Mouse (Mus musculus) CH12.LX (cell line): Measurements from ENCODE around the gene Arhgef3. TPM values are rescaled to one million over a fixed set of nuclear protein-coding genes. Genes with fewer than 3 reads are reported as not detected.

Source experiments
- DNase-seq: peaks from one replicate; pipeline ENCODE4 v3.0.0-alpha.2; 2013; ENCODE audit errors: extremely low read depth
- H3K27ac ChIP-seq: 2 replicates; pipeline ENCODE4 v1.5.1; 2012; ENCODE audit warnings: low read depth, mild to moderate bottlenecking, control low read depth, moderate library complexity; ENCODE audit not compliant: insufficient read depth
- H3K27me3 ChIP-seq: replicated peaks from 2 replicates; pipeline ENCODE3; 2012; ENCODE audit warnings: inconsistent platforms
- H3K36me3 ChIP-seq, 2 experiments: replicated peaks in 1 of 2; 2 replicates each; pipeline versions ENCODE3 to v1.6.1; 2012; ENCODE audit warnings: inconsistent platforms in 1 of 2, low read length in 1 of 2, mild to moderate bottlenecking in 1 of 2, mixed read lengths in 1 of 2, moderate library complexity in 1 of 2; ENCODE audit not compliant: control insufficient read depth in 1 of 2, insufficient read depth in 1 of 2
- H3K4me1 ChIP-seq, 2 experiments: 2 replicates each; pipeline ENCODE4 v1.6.1; 2012; ENCODE audit warnings: inconsistent platforms in 1 of 2, moderate library complexity in 1 of 2; ENCODE audit not compliant: insufficient read depth in 2 of 2, control insufficient read depth in 1 of 2
- H3K4me2 ChIP-seq: 2 replicates; pipeline ENCODE4 v1.6.1; 2012; ENCODE audit warnings: low read depth, mild to moderate bottlenecking, control low read depth; ENCODE audit not compliant: poor library complexity, insufficient read depth, severe bottlenecking
- H3K4me3 ChIP-seq, 3 experiments: fragments of 150-350 bp in 1 of 3; sonication (generic) in 1 of 3; replicated peaks in 1 of 3; 2 replicates each; pipeline versions ENCODE3 to v1.5.1; 2011 to 2012; ENCODE audit warnings: low read depth in 2 of 3, low read length in 2 of 3, mild to moderate bottlenecking in 2 of 3, moderate library complexity in 2 of 3, control low read depth in 1 of 3, improper control_type of control experiment in 1 of 3, inconsistent platforms in 1 of 3, mixed read lengths in 1 of 3; ENCODE audit not compliant: poor library complexity in 1 of 3
- H3K79me2 ChIP-seq: replicated peaks from 2 replicates; pipeline ENCODE4 v1.6.1; 2012; ENCODE audit warnings: mild to moderate bottlenecking, moderate library complexity; ENCODE audit not compliant: control insufficient read depth, poor library complexity, insufficient read depth, severe bottlenecking; ENCODE audit errors: extremely low read depth
- H3K9ac ChIP-seq: 2 replicates; pipeline ENCODE4 v1.6.1; 2012; ENCODE audit warnings: low read depth, mild to moderate bottlenecking, control low read depth, moderate library complexity; ENCODE audit not compliant: insufficient read depth
- H3K9me3 ChIP-seq: replicated peaks from 2 replicates; pipeline ENCODE3; 2012; ENCODE audit warnings: low read length, inconsistent platforms, mixed read lengths
- CHD1 ChIP-seq: IDR thresholded peaks from 2 replicates; pipeline ENCODE4 v1.6.1; 2012; ENCODE audit warnings: low read depth, low read length, improper control_type of control experiment, inconsistent platforms
- CHD2 ChIP-seq: IDR thresholded peaks from 2 replicates; pipeline ENCODE4 v1.6.1; 2011; ENCODE audit warnings: low read length, improper control_type of control experiment
- E2F4 ChIP-seq: IDR thresholded peaks from 2 replicates; pipeline ENCODE4 v1.6.1; 2011; ENCODE audit warnings: low read depth, low read length, improper control_type of control experiment; ENCODE audit not compliant: insufficient replicate concordance
- ELF1 ChIP-seq: IDR thresholded peaks from 2 replicates; pipeline ENCODE4 v1.6.1; 2014; ENCODE audit warnings: low read depth, mild to moderate bottlenecking, inconsistent platforms, low read length, improper control_type of control experiment
- EP300 ChIP-seq: IDR thresholded peaks from 2 replicates; pipeline ENCODE4 v1.6.1; 2011; ENCODE audit warnings: low read length, improper control_type of control experiment
- HCFC1 ChIP-seq: IDR thresholded peaks from 2 replicates; pipeline ENCODE4 v1.6.1; 2012; ENCODE audit warnings: low read depth, mild to moderate bottlenecking, inconsistent platforms, low read length, improper control_type of control experiment
- IRF4 ChIP-seq: IDR thresholded peaks from 2 replicates; pipeline ENCODE4 v1.6.1; 2014; ENCODE audit warnings: low read depth, mild to moderate bottlenecking, inconsistent platforms, low read length, improper control_type of control experiment
- JUND ChIP-seq: conservative IDR thresholded peaks from 2 replicates; pipeline ENCODE4 v1.6.1; 2011; ENCODE audit warnings: low read depth, low read length, improper control_type of control experiment
- KAT2A ChIP-seq: IDR thresholded peaks from 2 replicates; pipeline ENCODE4 v1.6.1; 2012; ENCODE audit warnings: low read length, improper control_type of control experiment, inconsistent platforms; ENCODE audit not compliant: insufficient replicate concordance
- MAFK ChIP-seq: IDR thresholded peaks from 2 replicates; pipeline ENCODE4 v1.6.1; 2011; ENCODE audit warnings: low read length, improper control_type of control experiment; ENCODE audit not compliant: insufficient replicate concordance
- MAX ChIP-seq: IDR thresholded peaks from 2 replicates; pipeline ENCODE4 v1.6.1; 2011; ENCODE audit warnings: low read length, improper control_type of control experiment
- MAZ ChIP-seq: IDR thresholded peaks from 2 replicates; pipeline ENCODE4 v1.6.1; 2012; ENCODE audit warnings: low read depth, mild to moderate bottlenecking, inconsistent platforms, low read length, improper control_type of control experiment, moderate library complexity
- MXI1 ChIP-seq: IDR thresholded peaks from 2 replicates; pipeline ENCODE4 v1.6.1; 2011; ENCODE audit warnings: mild to moderate bottlenecking, low read depth, low read length, improper control_type of control experiment
- MYC ChIP-seq: IDR thresholded peaks from 2 replicates; pipeline ENCODE4 v1.6.1; 2011; ENCODE audit warnings: low read depth, mild to moderate bottlenecking, improper control_type of control experiment, low read length
- NELFE ChIP-seq: IDR thresholded peaks from 2 replicates; pipeline ENCODE4 v1.6.1; 2011; ENCODE audit warnings: low read depth, low read length, improper control_type of control experiment
- PAX5 ChIP-seq: IDR thresholded peaks from 2 replicates; pipeline ENCODE4 v1.6.1; 2012; ENCODE audit warnings: low read length, inconsistent platforms, mixed read lengths
- POLR2AphosphoS2 ChIP-seq: IDR thresholded peaks from 2 replicates; pipeline ENCODE4 v1.6.1; 2011; ENCODE audit warnings: low read depth, low read length, improper control_type of control experiment
- RAD21 ChIP-seq: IDR thresholded peaks from 2 replicates; pipeline ENCODE4 v1.6.1; 2011; ENCODE audit warnings: low read depth, mild to moderate bottlenecking, low read length, improper control_type of control experiment, moderate library complexity
- SIN3A ChIP-seq: IDR thresholded peaks from 2 replicates; pipeline ENCODE4 v1.6.1; 2012; ENCODE audit warnings: low read length, improper control_type of control experiment, inconsistent platforms
- TBP ChIP-seq: conservative IDR thresholded peaks from 2 replicates; pipeline ENCODE4 v1.6.1; 2011; ENCODE audit warnings: low read depth, low read length, improper control_type of control experiment
- TCF12 ChIP-seq: IDR thresholded peaks from 2 replicates; pipeline ENCODE4 v1.6.1; 2014; ENCODE audit warnings: low read depth, mild to moderate bottlenecking, inconsistent platforms, low read length, improper control_type of control experiment
- ZMIZ1 ChIP-seq: IDR thresholded peaks from 2 replicates; pipeline ENCODE4 v1.6.1; 2012; ENCODE audit warnings: low read depth, mild to moderate bottlenecking, inconsistent platforms, low read length, improper control_type of control experiment
- dilution Hi-C: fragments of 300-500 bp; cut with MboI; formaldehyde crosslinking; loops from 2 replicates; pipeline ENCODE4 v1.14.3; 2020; ENCODE audit warnings: low sequenced_read_pairs; ENCODE audit not compliant: extremely low pct_unique_long_range_greater_than_20kb, extremely low pct_ligation_motif_present
- in situ Hi-C: fragments of 300-500 bp; cut with MboI; formaldehyde crosslinking; loops from 3 replicates; pipeline ENCODE4 v1.14.3; 2019; ENCODE audit warnings: low sequenced_read_pairs, low pct_ligation_motif_present, low pct_unique_long_range_greater_than_20kb, mixed read lengths
- polyA plus RNA-seq: library from polyadenylated mRNA; unstranded; fragments of >175 nt; gene quantifications from 2 replicates; pipeline ENCODE4 v1.2.1, GENCODE M21; 2012; ENCODE audit warnings: low read depth; ENCODE audit not compliant: insufficient read length
- total RNA-seq, 2 experiments: library from RNA; depleted of rRNA; stranded (reverse); fragments of 300-350 nt in 1 of 2; fragments of >200 nt in 1 of 2; gene quantifications; 2 replicates each; pipeline ENCODE4 v1.2.3; 2012 to 2014

Arhgef3 gene
- total and polyA plus RNA-seq, 3 experiments: 0.51 to 0.64 (median 0.62) TPM

DNA sequence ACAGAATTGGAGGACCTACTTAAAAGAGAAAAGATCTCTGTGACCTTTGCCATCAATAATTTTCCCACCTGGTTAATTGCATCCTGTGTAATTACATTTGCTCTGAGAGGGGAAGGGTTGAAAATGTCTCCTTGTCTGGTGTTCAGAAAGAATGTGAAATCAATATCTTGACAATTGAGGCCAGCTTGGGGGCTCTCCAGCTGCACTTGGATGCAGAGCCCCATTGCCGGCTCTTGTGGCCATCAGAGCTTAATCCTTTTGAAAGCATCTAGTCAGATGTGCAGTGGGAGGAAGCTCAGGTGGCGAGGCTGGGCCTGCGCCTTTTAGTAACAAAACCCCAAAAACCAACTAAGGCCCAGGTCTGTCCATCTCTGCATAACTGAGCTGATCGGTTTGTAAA is 28.7 kb upstream of the Arhgef3 start:
- H3K27me3 ChIP-seq: no peaks in the 10 kb centered on the region
- TF ChIP-seq HCFC1 (no peak), TCF12 (no peak), EP300 (no peak), NELFE (no peak), CHD2 (no peak), MAFK (no peak), KAT2A (no peak), MAZ (no peak), MAX (no peak), IRF4 (no peak), TBP (no peak)
- H3K9me3 ChIP-seq: no peaks in the 10 kb centered on the region
- no peak overlapping the region for H3K4me3 ChIP-seq
- H3K4me1 ChIP-seq: peaks cover 0 to 4% of the 10 kb centered on the region in 2 experiments; a peak in 1 of 4 replicates
- no peak overlapping the region for H3K27ac ChIP-seq
- H3K9ac ChIP-seq: no peak overlapping the region
- H3K36me3 ChIP-seq: no peaks in the 10 kb centered on the region
- in situ Hi-C loops (no loop called here), dilution Hi-C loops (no loop called here)
- no peak for DNase-seq
- H3K79me2 ChIP-seq: no peaks in the 10 kb centered on the region
- H3K4me2 ChIP-seq: no peak overlapping the region

DNA sequence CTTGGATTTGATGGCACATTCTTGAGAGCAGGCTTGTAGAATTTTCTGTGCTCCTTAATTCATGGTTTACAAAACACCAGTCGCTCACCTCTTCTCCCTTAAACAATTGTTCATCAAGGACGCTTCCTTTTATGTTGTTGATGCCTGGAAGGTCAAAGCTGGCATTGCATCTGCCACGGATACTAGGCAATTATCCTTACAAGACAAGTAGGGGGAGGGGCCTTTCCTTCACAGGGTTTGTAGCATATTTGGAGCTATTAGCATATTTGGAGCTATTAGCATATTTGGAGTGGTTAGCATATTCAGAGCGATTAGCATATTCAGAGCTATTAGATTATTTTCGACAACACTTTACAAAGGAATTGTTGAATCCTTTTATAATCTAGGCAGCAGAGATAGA is 20.5 kb upstream of the Arhgef3 start:
- H3K4me2 ChIP-seq: no peak overlapping the region
- in situ Hi-C loops (no loop called here), dilution Hi-C loops (no loop called here)
- H3K27me3 ChIP-seq: no peaks in the 10 kb centered on the region
- H3K4me3 ChIP-seq: no peak overlapping the region
- no peaks in the 10 kb centered on the region for H3K9me3 ChIP-seq
- no peaks in the 10 kb centered on the region for H3K79me2 ChIP-seq
- TF ChIP-seq ZMIZ1 (no peak), E2F4 (no peak), MYC (no peak), POLR2AphosphoS2 (no peak), TCF12 (no peak), PAX5 (no peak), JUND (no peak), CHD1 (no peak), EP300 (no peak), NELFE (no peak), IRF4 (no peak), MXI1 (no peak), ELF1 (no peak), SIN3A (no peak), MAZ (no peak), RAD21 (no peak), KAT2A (no peak)
- DNase-seq: no peak
- H3K36me3 ChIP-seq: no peaks in the 10 kb centered on the region
- no peak overlapping the region for H3K9ac ChIP-seq
- H3K4me1 ChIP-seq: peaks cover 0 to 7% of the 10 kb centered on the region in 2 experiments; a peak in 2 of 4 replicates
- no peak overlapping the region for H3K27ac ChIP-seq
